In genomic region chr10:33998397-33998796, GRCm38 (mm10) we compare ENCODE assay signal across 33 mouse cellular contexts. TPM values are rescaled to one million over a fixed set of nuclear protein-coding genes. Genes with fewer than 3 reads are reported as not detected.
DNase-seq lines count a peak whose midpoint lies in the region; ATAC-seq and TF ChIP-seq lines count a peak whose summit lies in the region.
"Had no signal": no experiment of that assay in that cellular context is flagged by ENCODE, and none has a peak within 500 bp of the region (broad histone marks: within the 10 kb centered on the region; RNA-seq: fewer than 3 reads in every experiment).

No protein-coding gene starts in this region.

- H3K79me2 ChIP-seq in liver, adult 2 months (ENCODE audit: control insufficient read depth, insufficient read depth, low read length): no peaks in the 10 kb centered on the region

- peak; percentile 51 for DNase-seq in liver, adult 2 months (ENCODE audit: extremely low read depth, low read depth, low spot score)
- no peak for DNase-seq in liver
- no peak for DNase-seq in liver, embryonic 13.5 days
- no peak for DNase-seq in adrenal gland, postnatal 10 days
- no peak for DNase-seq in urinary bladder, postnatal 4 days (ENCODE audit: low spot score in 2 of 2)
- no peak for DNase-seq in heart, postnatal 25 days (ENCODE audit: low spot score)
- DNase-seq: adrenal gland, adult 2 months; adrenal gland, postnatal 25 days; B cell, adult 2 months; cerebellum, adult 18-20 months; cerebellum, adult 9-10 months; cerebellum, postnatal 14 days; gastrocnemius, postnatal 14 days; heart, adult 11 months; heart, postnatal 36 days had no signal

- no peaks in the 10 kb centered on the region for H3K4me1 ChIP-seq in liver, adult 2 months (ENCODE audit: control insufficient read depth, insufficient read depth, low read length)
- peaks cover 11% of the 10 kb centered on the region for H3K4me1 ChIP-seq in liver, embryonic 13.5 days (replicated peaks)
- H3K4me1 ChIP-seq in liver, embryonic 16.5 days (ENCODE audit: control insufficient read depth, low read depth, low read length): peaks cover 4% of the 10 kb centered on the region
- H3K4me1 ChIP-seq: forebrain, embryonic 10.5 days; forebrain, embryonic 13.5 days; hindbrain, embryonic 10.5 days; hindbrain, embryonic 13.5 days had no signal

- no peak for TF ChIP-seq POLR2A in liver, adult 2 months (IDR thresholded peaks at IDR 0.05; ENCODE audit: extremely low read depth, insufficient read depth, low read length)

- H3K36me3 ChIP-seq in liver, adult 2 months (ENCODE audit: control insufficient read depth, insufficient read depth, low read length): peaks cover 56% of the 10 kb centered on the region
- peaks cover 53% of the 10 kb centered on the region for H3K36me3 ChIP-seq in liver, embryonic 13.5 days
- peaks cover 3% of the 10 kb centered on the region for H3K36me3 ChIP-seq in liver, embryonic 16.5 days (ENCODE audit: control insufficient read depth, insufficient read depth)

- no peak overlapping the region for H3K9ac ChIP-seq in liver, adult 2 months (ENCODE audit: low read depth, low read length)
- H3K9ac ChIP-seq in liver, embryonic 13.5 days: no peak overlapping the region
- H3K9ac ChIP-seq in liver, embryonic 16.5 days (ENCODE audit: low read depth, low read length): no peak overlapping the region
- H3K9ac ChIP-seq: forebrain, embryonic 13.5 days; hindbrain, embryonic 13.5 days had no signal

- no peak for TF ChIP-seq CTCF in liver, adult 2 months (IDR thresholded peaks at IDR 0.05; ENCODE audit: low read depth, low read length)

- H3K27me3 ChIP-seq in liver, adult 2 months (ENCODE audit: control insufficient read depth, insufficient read depth, low read length): no peaks in the 10 kb centered on the region
- no peaks in the 10 kb centered on the region for H3K27me3 ChIP-seq in liver, embryonic 13.5 days
- H3K27me3 ChIP-seq in liver, embryonic 16.5 days (ENCODE audit: control insufficient read depth, insufficient read depth, low read depth, low read length): no peaks in the 10 kb centered on the region
- H3K27me3 ChIP-seq: CH12.LX; forebrain, embryonic 13.5 days; hindbrain, embryonic 13.5 days; Patski had no signal

- H3K27ac ChIP-seq in liver, adult 2 months (replicated peaks; ENCODE audit: insufficient read depth, low read depth, low read length): no peak overlapping the region
- H3K27ac ChIP-seq in liver, embryonic 13.5 days: no peak overlapping the region
- no peak overlapping the region for H3K27ac ChIP-seq in liver, embryonic 16.5 days (ENCODE audit: low read length)
- H3K27ac ChIP-seq: forebrain, embryonic 10.5 days; forebrain, embryonic 13.5 days; hindbrain, embryonic 10.5 days; hindbrain, embryonic 13.5 days had no signal

- no peak overlapping the region for H3K4me3 ChIP-seq in liver, adult 2 months (ENCODE audit: insufficient read depth, low read depth, low read length)
- H3K4me3 ChIP-seq in liver, embryonic 13.5 days (replicated peaks): no peak overlapping the region
- no peak overlapping the region for H3K4me3 ChIP-seq in liver, embryonic 16.5 days (ENCODE audit: low read depth, low read length)
- H3K4me3 ChIP-seq: forebrain, embryonic 10.5 days; forebrain, embryonic 13.5 days; hindbrain, embryonic 10.5 days; hindbrain, embryonic 13.5 days had no signal

- no peaks in the 10 kb centered on the region for H3K9me3 ChIP-seq in liver, embryonic 13.5 days (replicated peaks)
- no peaks in the 10 kb centered on the region for H3K9me3 ChIP-seq in liver, embryonic 16.5 days (replicated peaks; ENCODE audit: control insufficient read depth, low read length)
- H3K9me3 ChIP-seq: forebrain, embryonic 10.5 days; forebrain, embryonic 13.5 days; G1E; hindbrain, embryonic 10.5 days; hindbrain, embryonic 13.5 days had no signal

- ATAC-seq in liver, embryonic 13.5 days (ENCODE audit: low read depth): peak; percentile 53; the same call in 1 of the 2 replicates
- peak; percentile 50; the same call in 1 of the 2 replicates for ATAC-seq in liver, embryonic 16.5 days (ENCODE audit: low read depth)
- ATAC-seq: forebrain, embryonic 13.5 days; forebrain, embryonic 16.5 days; hindbrain, embryonic 16.5 days; Patski had no signal

- intact Hi-C loops in heart, postnatal 25 days (cut with DNase I): no loop called here

- H3K4me2 ChIP-seq in liver, embryonic 13.5 days: no peak overlapping the region
- no peak overlapping the region for H3K4me2 ChIP-seq in liver, embryonic 16.5 days (ENCODE audit: low read depth, low read length)
- H3K4me2 ChIP-seq: forebrain, embryonic 13.5 days; heart, embryonic 11.5 days; hindbrain, embryonic 13.5 days had no signal

RNA-seq across cellular contexts. Expression of gene Rwdd1, which starts 21.0 kb away (rescaled TPM):
- 31.7 and 37.5 TPM in 2 replicates for total RNA-seq in liver, adult 2 months (2014; rRNA removed)
- 25.0 and 26.8 TPM in 2 replicates for polyA plus RNA-seq in liver, adult 2 months (2012; rRNA removed)
- polyA plus RNA-seq in liver, embryonic 13.5 days (2015; fragmentation: Nextera tagmentation; extraction: Ambion mirVana): 72.8 and 84.5 TPM in 2 replicates
- 29.9 and 34.4 TPM in 2 replicates for polyA plus RNA-seq in liver, embryonic 16.5 days (2015; fragmentation: Nextera tagmentation; extraction: Ambion mirVana)
- 10 to 100 TPM; 93.2 to 93.4 TPM for total RNA-seq in adrenal gland, postnatal 10 days (2021)
- total RNA-seq in heart, postnatal 25 days (2021): 100 to 1,000 TPM; 125 to 128 TPM

RNA-seq across cellular contexts. Expression of gene Trappc3l, which starts 39.0 kb away (rescaled TPM):
- total RNA-seq in liver, adult 2 months (2014; rRNA removed): not detected in 2 replicates
- not detected in 2 replicates for polyA plus RNA-seq in liver, adult 2 months (2012; rRNA removed)
- not detected in 2 replicates for polyA plus RNA-seq in liver, embryonic 13.5 days (2015; fragmentation: Nextera tagmentation; extraction: Ambion mirVana)
- polyA plus RNA-seq in liver, embryonic 16.5 days (2015; fragmentation: Nextera tagmentation; extraction: Ambion mirVana): not detected in 2 replicates
- total RNA-seq in adrenal gland, postnatal 10 days (2021): not detected
- total RNA-seq in heart, postnatal 25 days (2021): not detected
- total RNA-seq: adrenal gland, adult 2 months; adrenal gland, postnatal 25 days; CH12.LX; G1E; gastrocnemius, adult 18-20 months; gastrocnemius, postnatal 14 days; gastrocnemius, postnatal 4 days; heart, adult 8-10 months; heart, postnatal 36 days had no signal
- polyA plus RNA-seq: adrenal gland, adult 2 months; embryonic facial prominence, embryonic 11.5 days; forebrain, embryonic 10.5 days; forebrain, embryonic 13.5 days; forebrain, embryonic 16.5 days; G1E; heart, embryonic 11.5 days; heart, embryonic 14.5 days; heart, postnatal 0 days; hindbrain, embryonic 10.5 days; hindbrain, embryonic 13.5 days; hindbrain, embryonic 16.5 days; Patski had no signal

RNA-seq across cellular contexts. Expression of gene Calhm4, which starts 45.7 kb away (rescaled TPM):
- not detected in 2 replicates for total RNA-seq in liver, adult 2 months (2014; rRNA removed)
- polyA plus RNA-seq in liver, adult 2 months (2012; rRNA removed): not detected in 2 replicates
- not detected in 2 replicates for polyA plus RNA-seq in liver, embryonic 13.5 days (2015; fragmentation: Nextera tagmentation; extraction: Ambion mirVana)
- polyA plus RNA-seq in liver, embryonic 16.5 days (2015; fragmentation: Nextera tagmentation; extraction: Ambion mirVana): not detected in 2 replicates
- total RNA-seq in adrenal gland, postnatal 10 days (2021): not detected
- not detected for total RNA-seq in heart, postnatal 25 days (2021)
- total RNA-seq: adrenal gland, adult 2 months; adrenal gland, postnatal 25 days; gastrocnemius, adult 18-20 months; gastrocnemius, postnatal 14 days; gastrocnemius, postnatal 4 days; heart, adult 8-10 months; heart, postnatal 36 days had no signal
- polyA plus RNA-seq: adrenal gland, adult 2 months; brain, embryonic 14.5 days; embryonic facial prominence, embryonic 11.5 days; forebrain, embryonic 13.5 days; G1E; heart, embryonic 11.5 days; heart, embryonic 14.5 days; heart, postnatal 0 days; hindbrain, embryonic 10.5 days; hindbrain, embryonic 13.5 days; hindbrain, embryonic 16.5 days had no signal

RNA-seq across cellular contexts. Expression of gene Zup1, which starts 47.3 kb away (rescaled TPM):
- 8.0 and 10.8 TPM in 2 replicates for total RNA-seq in liver, adult 2 months (2014; rRNA removed)
- polyA plus RNA-seq in liver, adult 2 months (2012; rRNA removed): 2.2 and 2.3 TPM in 2 replicates
- 7.8 and 9.3 TPM in 2 replicates for polyA plus RNA-seq in liver, embryonic 13.5 days (2015; fragmentation: Nextera tagmentation; extraction: Ambion mirVana)
- polyA plus RNA-seq in liver, embryonic 16.5 days (2015; fragmentation: Nextera tagmentation; extraction: Ambion mirVana): 7.1 and 7.9 TPM in 2 replicates
- total RNA-seq in adrenal gland, postnatal 10 days (2021): 10 to 100 TPM; 13.5 to 19.7 TPM
- 1 to 10 TPM; 5.5 to 7.6 TPM for total RNA-seq in heart, postnatal 25 days (2021)
